Mouse (Mus musculus) intestine, embryonic 14.5 days (tissue): Measurements from ENCODE around the gene Pla2g6. TPM values are rescaled to one million over a fixed set of nuclear protein-coding genes. Genes with fewer than 3 reads are reported as not detected.

Experiments used
- ATAC-seq: fragments of 200-750 bp; cut with Nextera tagmentation; replicated peaks from 2 replicates; pipeline ENCODE4 v1.8.0; 2017; ENCODE audit warnings: low read depth, moderate number of reproducible peaks, moderate TSS enrichment, moderate library complexity; ENCODE audit not compliant: low FRiP score, low TSS enrichment
- DNase-seq: peaks from one replicate; pipeline ENCODE4 v3.0.0-alpha.2; 2018; ENCODE audit warnings: low spot score
- H3K27ac ChIP-seq: fragments of 300-500 bp; sonication (generic); 2 replicates; pipeline ENCODE4 v1.5.1; 2014; ENCODE audit warnings: low read depth, mild to moderate bottlenecking, control low read depth
- H3K27me3 ChIP-seq: fragments of 300-500 bp; sonication (generic); replicated peaks from 2 replicates; pipeline ENCODE4 v1.6.1; 2014; ENCODE audit warnings: low read length, control low read depth; ENCODE audit not compliant: control insufficient read depth, insufficient read depth
- H3K36me3 ChIP-seq: fragments of 300-500 bp; sonication (generic); 2 replicates; pipeline ENCODE4 v1.6.1; 2014; ENCODE audit warnings: low read length, control low read depth; ENCODE audit not compliant: control insufficient read depth, insufficient read depth
- H3K4me1 ChIP-seq: fragments of 300-500 bp; sonication (generic); replicated peaks from 2 replicates; pipeline ENCODE4 v1.6.1; 2014; ENCODE audit warnings: low read length, control low read depth, mixed read lengths; ENCODE audit not compliant: control insufficient read depth, insufficient read depth
- H3K4me2 ChIP-seq: fragments of 300-500 bp; sonication (generic); 2 replicates; pipeline ENCODE4 v1.6.1; 2014; ENCODE audit warnings: low read length
- H3K4me3 ChIP-seq: fragments of 300-500 bp; sonication (generic); 2 replicates; pipeline ENCODE4 v1.5.1; 2014; ENCODE audit warnings: low read depth, low read length, control low read depth, mixed read lengths
- H3K9ac ChIP-seq: fragments of 300-500 bp; sonication (generic); 2 replicates; pipeline ENCODE4 v1.6.1; 2014; ENCODE audit warnings: mild to moderate bottlenecking, low read length
- H3K9me3 ChIP-seq: fragments of 300-500 bp; sonication (generic); 2 replicates; pipeline ENCODE4 v1.6.1; 2016; ENCODE audit warnings: low read length, control low read depth; ENCODE audit not compliant: control insufficient read depth
- WGBS: fragments of 180-500 bp; shearing (Covaris S2); extraction: QIAGEN DNeasy Blood & Tissue Kit; methylation state at CpG from one replicate; pipeline ENCODE4 v1.1.7; 2014; 5-methylcytosine and 5-hydroxymethylcytosine counted together
- polyA plus RNA-seq: library from polyadenylated mRNA; unstranded; fragments of >200 nt; fragmentation: Nextera tagmentation; extraction: Ambion mirVana; gene quantifications from 2 replicates; pipeline ENCODE4 v1.2.1, GENCODE M21; 2014

The Pla2g6 gene
- polyA plus RNA-seq, 1 experiment from 2014 or later: 20.7 TPM

- no peak overlapping the region for H3K4me2 ChIP-seq
- ATAC-seq: no peak
- no peak for DNase-seq
- no peaks in the 10 kb centered on the region for H3K27me3 ChIP-seq
- no peak overlapping the region for H3K4me3 ChIP-seq
- 61% methylated on average over 11 of the region's 11 CpGs for WGBS
- peak overlapping the region; percentile 54 for H3K27ac ChIP-seq
- H3K9me3 ChIP-seq: no peaks in the 10 kb centered on the region
- H3K4me1 ChIP-seq: peaks cover 21% of the 10 kb centered on the region
- no peak overlapping the region for H3K9ac ChIP-seq
- H3K36me3 ChIP-seq: 0 out of 2 replicates have a peak, but pooled peaks cover 3% of the 10 kb centered on the region
These were observed 5.8 kb downstream of the Pla2g6 start for GRCm38 (mm10) chr15:79322281-79322990.

- H3K4me2 ChIP-seq: no peak overlapping the region
- H3K27me3 ChIP-seq: no peaks in the 10 kb centered on the region
- H3K4me1 ChIP-seq: peaks cover 18% of the 10 kb centered on the region
- 71% methylated on average over 5 of the region's 5 CpGs for WGBS
- H3K4me3 ChIP-seq: no peak overlapping the region
- H3K9me3 ChIP-seq: no peaks in the 10 kb centered on the region
- no peak overlapping the region for H3K9ac ChIP-seq
- no peak for DNase-seq
- peak overlapping the region; percentile 54 for H3K27ac ChIP-seq
- no peak for ATAC-seq
- H3K36me3 ChIP-seq: 0 out of 2 replicates have a peak, but pooled peaks cover 8% of the 10 kb centered on the region
These were observed 6.4 kb downstream of the Pla2g6 start for GRCm38 (mm10) chr15:79321733-79322190.

- Histone ChIP-seq H3K36me3 (peaks cover 16% of the 10 kb centered on the region; the same call in 1 of the 2 replicates), H3K4me2 (no peak overlapping the region), H3K9me3 (no peaks in the 10 kb centered on the region), H3K4me3 (no peak overlapping the region), H3K27me3 (no peaks in the 10 kb centered on the region), H3K9ac (no peak overlapping the region), H3K4me1 (no peaks in the 10 kb centered on the region), H3K27ac (no peak overlapping the region)
- no peak for DNase-seq
- ATAC-seq: no peak
- 70% methylated on average over 8 of the region's 8 CpGs for WGBS
These were observed 14.3 kb downstream of the Pla2g6 start for GRCm38 (mm10) chr15:79313848-79314369.

GRCm38 (mm10) chr15:79307861-79308260 is 20.3 kb downstream of the Pla2g6 start:
- H3K27ac ChIP-seq: no peak overlapping the region
- H3K4me2 ChIP-seq: no peak overlapping the region
- peaks cover 25% of the 10 kb centered on the region for H3K36me3 ChIP-seq
- no peak overlapping the region for H3K9ac ChIP-seq
- DNase-seq (no peak), ATAC-seq (no peak)
- no peaks in the 10 kb centered on the region for H3K27me3 ChIP-seq
- H3K4me3 ChIP-seq: no peak overlapping the region
- WGBS: 46% methylated on average over 4 of the region's 4 CpGs
- no peaks in the 10 kb centered on the region for H3K9me3 ChIP-seq
- no peaks in the 10 kb centered on the region for H3K4me1 ChIP-seq

GRCm38 (mm10) chr15:79306043-79306637 is 22.1 kb downstream of the Pla2g6 start:
- no peak overlapping the region for H3K4me3 ChIP-seq
- no peak overlapping the region for H3K9ac ChIP-seq
- H3K27ac ChIP-seq: no peak overlapping the region
- H3K4me1 ChIP-seq: no peaks in the 10 kb centered on the region
- DNase-seq (no peak), ATAC-seq (no peak)
- 73% methylated on average over 23 of the region's 23 CpGs for WGBS
- peaks cover 23% of the 10 kb centered on the region for H3K36me3 ChIP-seq
- no peak overlapping the region for H3K4me2 ChIP-seq
- no peaks in the 10 kb centered on the region for H3K27me3 ChIP-seq
- no peaks in the 10 kb centered on the region for H3K9me3 ChIP-seq

- DNase-seq (no peak), ATAC-seq (no peak)
- no peaks in the 10 kb centered on the region for H3K27me3 ChIP-seq
- H3K9ac ChIP-seq: no peak overlapping the region
- WGBS: 57% methylated on average over 5 of the region's 5 CpGs
- H3K4me1 ChIP-seq: no peaks in the 10 kb centered on the region
- peaks cover 16% of the 10 kb centered on the region for H3K36me3 ChIP-seq
- no peak overlapping the region for H3K4me3 ChIP-seq
- no peaks in the 10 kb centered on the region for H3K9me3 ChIP-seq
- H3K4me2 ChIP-seq: no peak overlapping the region
- H3K27ac ChIP-seq: no peak overlapping the region
These were observed 23.4 kb downstream of the Pla2g6 start for GRCm38 (mm10) chr15:79304832-79305231.

- H3K36me3 ChIP-seq: peaks cover 16% of the 10 kb centered on the region
- 84% methylated on average over 8 of the region's 8 CpGs for WGBS
These were observed 24.5 kb downstream of the Pla2g6 start for GRCm38 (mm10) chr15:79303725-79304124.

GRCm38 (mm10) chr15:79299563-79300155 is 28.5 kb downstream of the Pla2g6 start:
- no peak overlapping the region for H3K27ac ChIP-seq
- no peaks in the 10 kb centered on the region for H3K4me1 ChIP-seq
- 0 out of 2 replicates have a peak, but pooled peaks cover 7% of the 10 kb centered on the region for H3K36me3 ChIP-seq
- 76% methylated on average over 2 of the region's 2 CpGs for WGBS
- no peak overlapping the region for H3K4me3 ChIP-seq
- H3K9me3 ChIP-seq: no peaks in the 10 kb centered on the region
- H3K4me2 ChIP-seq: no peak overlapping the region
- ATAC-seq (no peak), DNase-seq (no peak)
- no peaks in the 10 kb centered on the region for H3K27me3 ChIP-seq
- H3K9ac ChIP-seq: no peak overlapping the region

More at GRCm38 (mm10) chr15:79303725-79304124, 24.5 kb downstream of the Pla2g6 start:
- Histone ChIP-seq H3K9ac (no peak overlapping the region), H3K27me3 (no peaks in the 10 kb centered on the region), H3K4me3 (no peak overlapping the region), H3K4me1 (no peaks in the 10 kb centered on the region), H3K27ac (no peak overlapping the region), H3K4me2 (no peak overlapping the region), H3K9me3 (no peaks in the 10 kb centered on the region)
- DNase-seq: no peak
- ATAC-seq: no peak
